Mouse (Mus musculus): ENCODE measurements around the gene Rac1. TPM values are rescaled to one million over a fixed set of nuclear protein-coding genes. Genes with fewer than 3 reads are reported as not detected.

Rac1 gene
- polyA plus RNA-seq, 1 experiment from 2014 or later = 437 TPM

DNA sequence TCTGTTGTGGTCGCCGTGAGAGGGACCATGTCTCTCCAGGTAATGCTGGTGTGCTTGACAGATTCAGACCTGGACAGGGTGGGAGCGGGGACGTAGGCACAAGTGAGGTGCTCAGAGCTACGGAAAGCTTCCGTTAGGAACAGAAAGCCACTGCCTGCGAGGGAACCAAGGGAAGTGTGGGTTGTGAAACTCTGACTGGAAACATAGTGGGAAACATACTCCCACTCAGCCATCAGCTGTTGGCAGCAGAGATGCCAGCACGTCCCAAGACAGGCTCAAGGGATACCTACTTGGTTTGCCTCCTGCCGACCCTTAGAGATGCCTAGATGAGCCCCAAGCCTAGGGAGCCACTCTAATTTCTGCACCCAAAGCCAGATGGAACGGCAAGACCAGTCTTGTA lies 40.6 kb downstream of the Rac1 start:
- no peaks in the 10 kb centered on the region for H3K9me3 ChIP-seq
- H3K9ac ChIP-seq = no peak overlapping the region
- H3K36me3 ChIP-seq = peaks cover 89% of the 10 kb centered on the region
- no peaks in the 10 kb centered on the region for H3K27me3 ChIP-seq
- H3K4me1 ChIP-seq (replicated peaks) = no peaks in the 10 kb centered on the region
- H3K4me3 ChIP-seq = no peak overlapping the region
- H3K4me2 ChIP-seq = no peak overlapping the region
- WGBS = 90% methylated on average over 10 of the region's 10 CpGs
- no peak for ATAC-seq (ENCODE audit: low read depth)
- H3K27ac ChIP-seq (replicated peaks) = no peak overlapping the region

GRCm38 (mm10) chr5:143484955-143485354 lies 42.9 kb downstream of the Rac1 start:
- Histone ChIP-seq H3K4me1 (replicated peaks) (no peaks in the 10 kb centered on the region), H3K27ac (replicated peaks) (no peak overlapping the region), H3K9me3 (no peaks in the 10 kb centered on the region), H3K4me3 (no peak overlapping the region), H3K4me2 (no peak overlapping the region), H3K9ac (no peak overlapping the region), H3K36me3 (peaks cover 88% of the 10 kb centered on the region), H3K27me3 (no peaks in the 10 kb centered on the region)
- no peak for ATAC-seq (ENCODE audit: low read depth)
- 93% methylated on average over 5 of the region's 5 CpGs for WGBS

GRCm38 (mm10) chr5:143477901-143478300 lies 49.9 kb downstream of the Rac1 start:
- peaks cover 90% of the 10 kb centered on the region for H3K36me3 ChIP-seq
- H3K27ac ChIP-seq (replicated peaks) = no peak overlapping the region
- no peaks in the 10 kb centered on the region for H3K9me3 ChIP-seq
- H3K4me3 ChIP-seq = no peak overlapping the region
- H3K9ac ChIP-seq = no peak overlapping the region
- ATAC-seq (ENCODE audit: low read depth) = no peak
- no peak overlapping the region for H3K4me2 ChIP-seq
- H3K27me3 ChIP-seq = no peaks in the 10 kb centered on the region
- H3K4me1 ChIP-seq (replicated peaks) = no peaks in the 10 kb centered on the region
- WGBS = 96% methylated on average over 3 of the region's 3 CpGs

DNA sequence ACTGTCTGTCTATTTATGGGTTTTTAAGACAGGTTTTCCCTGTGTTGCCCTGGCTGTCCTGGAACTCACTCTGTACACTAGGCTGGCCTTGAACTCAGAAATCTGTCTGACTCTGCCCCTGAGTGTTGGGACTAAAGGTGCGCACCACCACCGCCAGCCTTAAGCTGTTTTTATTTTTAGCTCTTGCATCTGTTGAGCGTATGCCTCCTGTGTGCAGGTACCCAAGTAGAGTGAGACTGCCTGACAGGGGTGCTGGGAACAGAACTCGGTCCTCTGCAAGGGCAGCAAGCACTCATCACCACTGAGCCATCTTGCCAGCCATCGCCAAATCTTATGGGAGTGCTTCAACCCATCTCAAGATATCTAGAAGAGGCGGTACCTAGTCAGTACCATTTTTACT lies 51.8 kb downstream of the Rac1 start:
- Histone ChIP-seq H3K4me1 (replicated peaks) (no peaks in the 10 kb centered on the region), H3K9ac (no peak overlapping the region), H3K4me2 (no peak overlapping the region), H3K36me3 (peaks cover 92% of the 10 kb centered on the region), H3K9me3 (no peaks in the 10 kb centered on the region), H3K27me3 (no peaks in the 10 kb centered on the region), H3K27ac (replicated peaks) (no peak overlapping the region), H3K4me3 (no peak overlapping the region)
- ATAC-seq (ENCODE audit: low read depth) = no peak
- 95% methylated on average over 6 of the region's 6 CpGs for WGBS

DNA sequence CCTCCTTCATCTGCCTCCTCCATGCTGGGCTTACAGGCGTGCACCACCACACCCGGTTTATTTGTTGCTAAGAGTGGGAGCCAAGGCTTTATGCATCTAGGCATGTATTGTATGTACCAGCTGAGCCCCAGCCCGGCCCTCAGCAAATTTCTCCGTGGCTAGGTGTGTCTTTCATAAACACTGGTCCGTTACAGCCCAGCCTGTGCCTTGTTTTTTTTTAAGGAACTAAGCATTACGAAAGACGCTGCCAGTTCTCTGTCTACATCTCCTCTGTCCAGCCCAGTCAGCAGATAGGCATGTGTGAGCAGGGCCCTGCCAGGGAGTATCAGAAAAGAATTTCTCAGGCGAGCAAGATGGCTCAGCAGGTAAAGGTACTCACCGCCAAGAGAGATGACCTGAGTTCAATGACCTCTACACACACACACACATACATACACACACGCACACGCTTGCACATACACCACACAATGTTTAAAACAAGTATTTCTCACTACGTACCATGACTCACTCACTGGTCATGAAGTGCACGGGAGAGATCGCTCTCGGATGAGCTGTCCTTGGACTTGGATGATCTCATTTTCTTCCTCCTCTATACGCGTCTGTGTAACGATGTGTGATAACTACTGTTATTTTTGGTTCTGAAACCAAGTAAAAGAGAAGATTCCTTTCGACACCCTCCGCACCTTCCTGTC lies 52.5 kb downstream of the Rac1 start:
- Histone ChIP-seq H3K4me3 (no peak overlapping the region), H3K36me3 (peaks cover 92% of the 10 kb centered on the region), H3K9me3 (no peaks in the 10 kb centered on the region), H3K27me3 (no peaks in the 10 kb centered on the region), H3K4me1 (replicated peaks) (no peaks in the 10 kb centered on the region), H3K9ac (no peak overlapping the region), H3K4me2 (no peak overlapping the region), H3K27ac (replicated peaks) (no peak overlapping the region)
- WGBS = 94% methylated on average over 20 of the region's 20 CpGs
- ATAC-seq (ENCODE audit: low read depth) = no peak

GRCm38 (mm10) chr5:143471953-143472618 lies 55.8 kb downstream of the Rac1 start:
- no peak overlapping the region for H3K4me3 ChIP-seq
- no peak overlapping the region for H3K27ac ChIP-seq (replicated peaks)
- ATAC-seq (ENCODE audit: low read depth) = no peak
- H3K36me3 ChIP-seq = peaks cover 96% of the 10 kb centered on the region
- no peak overlapping the region for H3K9ac ChIP-seq
- WGBS = 86% methylated on average over 8 of the region's 9 CpGs
- no peaks in the 10 kb centered on the region for H3K9me3 ChIP-seq
- H3K4me2 ChIP-seq = no peak overlapping the region
- H3K27me3 ChIP-seq = no peaks in the 10 kb centered on the region
- H3K4me1 ChIP-seq (replicated peaks) = no peaks in the 10 kb centered on the region

- H3K4me1 ChIP-seq (replicated peaks) = no peaks in the 10 kb centered on the region
- ATAC-seq (ENCODE audit: low read depth) = 0 out of 2 replicates have a peak, but pooled peaks have one; percentile 32
- no peak overlapping the region for H3K9ac ChIP-seq
- H3K27ac ChIP-seq (replicated peaks) = 0 out of 2 replicates have a peak overlapping the region, but pooled peaks have one; percentile 42
- no peak overlapping the region for H3K4me2 ChIP-seq
- H3K4me3 ChIP-seq = no peak overlapping the region
- H3K27me3 ChIP-seq = no peaks in the 10 kb centered on the region
- peaks cover 90% of the 10 kb centered on the region for H3K36me3 ChIP-seq
- H3K9me3 ChIP-seq = no peaks in the 10 kb centered on the region
- WGBS = 91% methylated on average over 3 of the region's 3 CpGs
Measured at GRCm38 (mm10) chr5:143471165-143471546, 56.7 kb downstream of the Rac1 start.

- H3K36me3 ChIP-seq = peaks cover 85% of the 10 kb centered on the region
- H3K4me1 ChIP-seq (replicated peaks) = peaks cover 5% of the 10 kb centered on the region
- 0 out of 2 replicates have a peak, but pooled peaks have one; percentile 40 for ATAC-seq (ENCODE audit: low read depth)
- no peaks in the 10 kb centered on the region for H3K9me3 ChIP-seq
- H3K4me3 ChIP-seq = no peak overlapping the region
- WGBS = 76% methylated on average over 15 of the region's 15 CpGs
- no peak overlapping the region for H3K4me2 ChIP-seq
- peak overlapping the region; percentile 42; the same call in 1 of the 2 replicates for H3K27ac ChIP-seq (replicated peaks)
- H3K9ac ChIP-seq = peak overlapping the region; percentile 43; the same call in 1 of the 2 replicates
- no peaks in the 10 kb centered on the region for H3K27me3 ChIP-seq
Measured at GRCm38 (mm10) chr5:143470421-143471164, 57.2 kb downstream of the Rac1 start.

- H3K36me3 ChIP-seq = peaks cover 75% of the 10 kb centered on the region
- no peak overlapping the region for H3K27ac ChIP-seq (replicated peaks)
- 95% methylated on average over 8 of the region's 8 CpGs for WGBS
- H3K4me2 ChIP-seq = no peak overlapping the region
- no peak overlapping the region for H3K9ac ChIP-seq
- H3K4me3 ChIP-seq = no peak overlapping the region
- ATAC-seq (ENCODE audit: low read depth) = no peak
- peaks cover 11% of the 10 kb centered on the region for H3K4me1 ChIP-seq (replicated peaks)
- no peaks in the 10 kb centered on the region for H3K9me3 ChIP-seq
- no peaks in the 10 kb centered on the region for H3K27me3 ChIP-seq
Measured at GRCm38 (mm10) chr5:143469628-143470027, 58.2 kb downstream of the Rac1 start.

- H3K36me3 ChIP-seq = peaks cover 58% of the 10 kb centered on the region
- H3K4me2 ChIP-seq = no peak overlapping the region
- ATAC-seq (ENCODE audit: low read depth) = no peak
- H3K9ac ChIP-seq = no peak overlapping the region
- H3K4me1 ChIP-seq (replicated peaks) = peaks cover 18% of the 10 kb centered on the region
- 91% methylated on average over 6 of the region's 6 CpGs for whole genome bisulfite sequencing
- no peaks in the 10 kb centered on the region for H3K9me3 ChIP-seq
- H3K27ac ChIP-seq (replicated peaks) = no peak overlapping the region
- H3K4me3 ChIP-seq = no peak overlapping the region
- no peaks in the 10 kb centered on the region for H3K27me3 ChIP-seq
Measured at GRCm38 (mm10) chr5:143467931-143468330, 59.9 kb downstream of the Rac1 start.

DNA sequence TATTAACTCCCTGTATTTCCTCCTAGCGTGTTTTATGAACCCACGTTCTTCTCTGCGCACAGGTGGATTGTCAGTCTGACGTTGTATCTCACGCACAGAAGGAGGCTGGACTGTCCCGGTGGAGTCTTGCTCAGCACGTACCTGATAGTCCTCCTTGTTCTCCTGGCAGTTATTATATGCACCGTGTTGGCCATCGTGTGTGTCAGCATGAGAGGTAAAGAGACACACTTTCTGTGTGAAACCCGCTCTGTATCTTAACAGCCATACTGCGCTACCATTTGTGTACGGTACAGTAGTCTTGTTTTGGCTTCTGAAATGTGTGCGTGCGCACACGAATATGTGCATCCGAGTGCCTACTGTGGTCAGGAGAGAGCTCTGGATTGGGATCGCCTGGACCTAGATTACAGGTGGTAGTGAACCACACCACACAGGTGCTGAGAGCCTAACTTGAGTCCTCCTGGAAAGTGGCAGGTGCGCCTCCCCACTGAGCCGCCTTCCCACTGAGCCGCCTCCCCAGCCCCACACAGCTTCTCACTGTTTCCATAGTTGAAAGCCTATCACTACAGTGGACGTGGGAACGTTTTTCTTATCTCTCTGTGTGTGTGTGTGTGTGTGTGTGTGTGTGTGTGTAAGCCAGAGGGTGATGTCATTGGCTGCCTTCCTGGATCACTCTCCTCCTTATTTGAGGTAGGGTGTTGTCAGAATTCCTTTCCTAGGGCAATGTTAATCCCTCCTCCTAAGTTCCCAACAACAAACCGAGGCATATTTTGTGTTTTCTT lies 60.8 kb downstream of the Rac1 start:
- no peak overlapping the region for H3K9ac ChIP-seq
- ATAC-seq (ENCODE audit: low read depth) = no peak

More for the DNA sequence above, 60.8 kb downstream of the Rac1 start:
- Histone ChIP-seq H3K9me3 (no peaks in the 10 kb centered on the region), H3K4me1 (replicated peaks) (peaks cover 18% of the 10 kb centered on the region), H3K27me3 (no peaks in the 10 kb centered on the region), H3K4me3 (no peak overlapping the region), H3K36me3 (peaks cover 51% of the 10 kb centered on the region), H3K27ac (replicated peaks) (no peak overlapping the region), H3K4me2 (no peak overlapping the region)
- WGBS = 95% methylated on average over 23 of the region's 23 CpGs

Data from neural tube, embryonic 13.5 days (tissue).